Mouse (Mus musculus): ENCODE measurements around the gene Mgat4b.

Gene Mgat4b

DNA sequence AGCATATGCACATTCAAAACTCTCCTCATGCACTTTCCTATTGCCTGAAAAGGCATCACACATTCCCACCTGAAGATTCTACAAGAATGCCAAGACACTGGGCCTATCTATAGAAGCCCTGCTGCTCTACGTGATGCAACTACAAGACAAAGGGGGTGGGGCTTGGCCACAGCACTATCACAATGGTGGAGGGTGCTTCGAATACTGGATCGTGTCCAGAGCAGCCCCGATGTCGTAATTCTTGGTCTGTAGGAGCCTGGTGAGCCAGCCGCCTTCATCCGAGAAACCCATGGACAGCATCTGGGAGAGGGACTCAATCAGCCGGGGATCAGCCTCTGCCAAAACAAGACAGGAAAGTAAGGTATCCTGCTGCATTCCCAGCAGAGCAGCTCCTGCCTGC, 10.1 kb upstream of the Mgat4b start:
- no peak for DNase-seq (ENCODE audit: low spot score)

DNA sequence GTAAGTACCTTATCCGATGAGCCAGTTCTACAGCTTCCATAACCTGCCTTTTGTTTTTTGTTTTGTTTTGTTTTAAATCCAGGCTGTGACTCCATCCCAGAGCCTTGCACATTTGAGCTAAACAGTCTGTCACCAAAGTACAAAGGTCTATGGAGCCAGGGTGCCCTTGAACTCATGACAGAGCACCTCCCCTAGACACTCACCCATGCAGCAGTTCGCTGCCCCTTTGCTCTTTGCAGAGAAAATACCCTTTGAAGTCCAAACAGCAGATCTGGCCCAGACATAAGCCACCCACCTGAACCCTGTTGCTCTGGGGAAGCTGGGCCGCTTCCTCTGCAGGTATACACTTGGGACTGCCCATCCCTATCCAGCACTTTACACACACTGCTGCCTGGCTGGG, 9.1 kb upstream of the Mgat4b start:
- no peak for DNase-seq (ENCODE audit: low spot score)

DNA sequence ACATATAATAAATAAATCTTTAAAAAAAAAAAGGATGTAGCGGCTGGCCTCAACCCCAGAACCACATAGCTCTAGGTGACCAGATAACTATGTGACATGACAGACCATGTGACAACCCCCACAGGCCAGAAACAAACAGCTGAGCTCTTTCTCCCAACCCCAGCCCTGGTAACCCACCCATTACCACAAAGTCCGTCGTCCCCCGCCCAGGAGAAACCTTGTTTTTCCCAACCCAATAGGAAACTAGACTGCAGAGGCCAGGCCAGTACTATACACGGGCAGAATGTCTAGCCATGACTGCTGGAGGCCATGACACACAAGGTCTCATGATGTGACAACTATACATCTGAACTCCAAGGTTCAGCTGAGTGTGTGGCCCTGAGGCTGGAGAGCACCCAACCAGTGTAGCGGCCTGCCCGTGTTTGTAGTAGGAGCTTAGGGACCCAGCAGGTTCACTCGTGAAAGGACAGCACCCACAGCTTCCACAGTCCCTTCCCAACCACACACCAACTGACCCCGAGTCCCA, 7.3 kb upstream of the Mgat4b start:
- no peak for DNase-seq (ENCODE audit: low spot score)

DNA sequence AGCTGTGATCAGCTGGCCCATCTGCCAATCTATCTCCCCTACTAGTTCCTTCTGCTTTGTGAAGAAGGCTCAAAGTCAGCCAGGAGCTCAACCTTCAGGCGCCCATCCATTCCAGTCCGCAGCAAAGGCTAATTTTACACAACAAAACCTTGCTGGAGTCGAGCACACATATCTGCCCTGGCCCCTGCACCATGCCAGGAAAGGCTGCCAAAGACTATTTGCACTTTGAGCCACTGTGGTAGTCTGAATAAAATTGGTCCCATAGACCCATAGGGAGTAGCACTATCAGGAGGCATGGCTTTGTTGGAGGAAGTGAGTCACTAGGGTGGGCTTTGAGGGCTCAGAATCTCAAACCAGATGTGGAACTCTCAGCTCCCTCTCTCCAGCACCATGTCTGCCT, 5.3 kb upstream of the Mgat4b start:
- no peak for DNase-seq (ENCODE audit: low spot score)

DNA sequence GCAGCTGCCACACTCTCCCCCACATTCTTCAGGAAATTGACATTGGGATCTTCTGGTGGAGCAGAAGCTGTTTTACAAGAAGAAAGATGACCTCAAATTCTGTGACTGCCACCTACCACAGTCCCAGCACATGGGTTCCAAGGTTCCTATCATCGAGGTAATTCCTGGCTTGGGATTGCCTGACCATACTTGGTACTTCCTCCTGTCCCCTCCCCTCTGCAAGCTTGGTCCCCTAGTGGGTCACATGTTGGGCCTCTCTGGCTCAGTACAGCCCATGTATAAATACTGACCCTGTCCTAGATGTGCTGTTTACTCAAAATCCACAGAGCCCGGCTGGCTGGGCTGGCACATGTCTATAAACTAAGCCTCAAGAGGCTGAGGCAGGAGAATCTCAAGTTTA, 4.7 kb upstream of the Mgat4b start:
- no peak for DNase-seq (ENCODE audit: low spot score)

DNA sequence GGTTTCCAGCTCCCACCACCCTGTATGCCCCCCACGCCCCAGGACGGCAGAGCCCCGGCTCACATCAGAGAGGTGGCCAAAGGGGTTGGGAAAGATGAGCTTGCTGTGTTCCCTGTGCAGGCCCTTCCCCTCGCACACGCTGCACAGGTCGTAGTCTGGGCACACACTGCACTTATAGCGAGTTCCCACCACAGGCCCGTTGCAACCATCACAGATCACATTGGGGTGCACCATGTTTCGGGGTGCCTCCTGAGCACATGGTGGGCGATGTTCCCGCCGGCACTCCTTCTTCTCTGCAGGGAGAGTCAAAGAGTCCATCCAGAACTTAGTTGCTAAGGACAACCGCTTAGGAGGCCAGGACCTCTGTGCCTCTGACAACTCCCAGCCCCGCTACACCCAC, 3.3 kb upstream of the Mgat4b start:
- no peak for DNase-seq (ENCODE audit: low spot score)

DNA sequence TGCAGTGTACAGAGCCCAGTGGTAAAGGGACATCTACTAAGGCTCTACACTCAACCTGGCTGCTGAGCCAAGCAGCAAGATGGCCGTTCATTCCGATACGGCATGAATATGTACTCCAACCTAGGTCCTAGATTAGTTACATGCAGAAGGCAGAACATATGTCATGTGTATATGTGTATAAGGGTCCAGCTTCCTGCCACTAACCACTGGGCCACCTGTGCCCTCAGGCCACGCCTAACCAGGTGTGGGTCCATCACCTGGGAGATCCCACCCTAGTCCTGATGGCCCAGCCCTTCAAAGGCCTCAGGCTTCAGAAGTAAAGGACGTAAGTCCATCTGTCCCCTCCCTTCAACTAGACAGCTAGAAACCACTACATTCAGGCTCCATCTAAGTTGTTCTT, 2.7 kb upstream of the Mgat4b start:
- DNase-seq (ENCODE audit: low spot score), result no peak

DNA sequence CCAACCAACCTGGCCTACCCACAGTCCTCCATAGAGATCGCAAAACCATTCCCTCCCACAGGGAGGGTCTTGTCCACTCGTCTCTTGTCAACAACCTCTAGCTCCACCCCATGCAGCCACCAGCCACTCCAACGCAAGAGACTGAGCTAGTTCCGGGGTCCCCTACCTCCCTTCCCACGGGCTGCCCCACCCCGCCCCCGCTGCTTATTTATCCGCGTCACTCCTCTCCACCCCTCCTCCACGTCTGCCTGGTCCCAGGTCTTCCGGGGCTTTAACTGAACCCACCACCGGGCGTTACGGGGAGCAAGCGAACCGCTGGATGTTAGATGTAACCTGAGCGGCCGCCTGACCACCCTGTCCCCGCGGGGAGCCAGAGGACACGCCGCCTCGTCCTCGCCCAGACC, 587 bp upstream of the Mgat4b start:
- peak; percentile 90 for DNase-seq (ENCODE audit: low spot score)

DNA sequence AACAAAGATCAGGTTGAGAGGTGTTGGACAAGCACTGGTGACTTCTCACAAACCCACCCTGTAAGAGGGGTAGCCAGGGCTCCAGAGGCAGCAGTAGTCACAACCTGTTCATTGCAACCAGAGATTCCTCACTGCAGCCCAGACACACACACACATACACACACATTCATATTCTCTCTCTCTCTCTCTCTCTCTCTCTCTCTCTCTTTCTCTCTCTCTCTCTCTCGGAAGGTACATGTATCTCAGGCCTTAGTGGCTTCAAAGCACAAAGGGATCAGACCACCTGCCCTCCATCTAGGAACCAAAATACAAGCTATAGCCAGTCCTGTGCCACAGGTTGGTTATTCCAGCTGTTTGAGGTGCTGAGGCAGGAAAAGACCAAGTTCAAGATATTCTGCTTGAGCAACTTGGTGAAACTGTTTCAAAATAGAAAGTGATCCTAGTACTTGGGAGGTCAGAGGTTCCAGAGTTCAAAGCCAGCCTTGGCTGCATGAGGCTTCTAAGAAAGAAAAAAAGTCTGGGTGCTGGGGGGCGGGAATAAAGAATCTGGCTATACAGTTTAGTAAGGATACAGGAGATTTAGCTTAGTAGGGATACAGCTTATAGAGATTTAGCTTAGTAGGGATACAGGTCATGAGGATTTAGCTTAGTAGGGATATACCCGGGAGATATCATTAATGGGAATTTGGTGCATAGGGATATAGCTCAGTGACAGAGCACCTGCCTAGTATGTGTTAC, 801 bp downstream of the Mgat4b start:
- no peak for DNase-seq (ENCODE audit: low spot score)

DNA sequence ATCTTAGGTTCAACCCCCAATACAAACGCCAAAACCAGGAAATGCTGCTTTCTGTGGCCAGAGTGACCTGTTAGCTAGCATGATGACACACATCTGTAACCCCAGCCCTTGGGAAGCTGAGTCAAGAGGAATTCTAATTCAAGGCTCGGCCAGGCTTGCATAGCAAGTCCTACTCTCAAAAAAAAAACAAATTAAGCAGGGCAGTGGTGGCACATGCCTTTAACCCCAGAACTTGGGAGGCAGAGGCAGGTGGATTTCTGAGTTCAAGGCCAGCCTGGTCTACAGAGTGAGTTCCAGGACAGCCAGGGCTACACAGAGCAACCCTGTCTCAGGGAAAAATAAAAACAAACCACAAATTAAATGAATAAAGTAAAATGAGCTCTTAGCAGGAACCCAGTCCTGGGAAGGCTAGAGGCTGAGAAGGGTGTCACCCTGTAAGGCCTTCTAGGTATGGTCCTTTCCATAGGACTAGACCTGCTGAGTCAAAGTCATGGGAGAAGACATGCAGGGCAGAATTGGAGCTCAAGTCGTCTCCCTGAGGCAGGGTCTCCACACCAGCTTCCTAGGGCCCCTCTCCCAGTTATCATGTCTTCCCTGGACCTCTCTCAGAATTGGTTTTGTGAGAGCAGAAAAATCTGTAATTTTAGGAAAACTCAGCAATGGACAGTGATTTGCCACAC, 1.5 kb downstream of the Mgat4b start:
- no peak for DNase-seq (ENCODE audit: low spot score)

DNA sequence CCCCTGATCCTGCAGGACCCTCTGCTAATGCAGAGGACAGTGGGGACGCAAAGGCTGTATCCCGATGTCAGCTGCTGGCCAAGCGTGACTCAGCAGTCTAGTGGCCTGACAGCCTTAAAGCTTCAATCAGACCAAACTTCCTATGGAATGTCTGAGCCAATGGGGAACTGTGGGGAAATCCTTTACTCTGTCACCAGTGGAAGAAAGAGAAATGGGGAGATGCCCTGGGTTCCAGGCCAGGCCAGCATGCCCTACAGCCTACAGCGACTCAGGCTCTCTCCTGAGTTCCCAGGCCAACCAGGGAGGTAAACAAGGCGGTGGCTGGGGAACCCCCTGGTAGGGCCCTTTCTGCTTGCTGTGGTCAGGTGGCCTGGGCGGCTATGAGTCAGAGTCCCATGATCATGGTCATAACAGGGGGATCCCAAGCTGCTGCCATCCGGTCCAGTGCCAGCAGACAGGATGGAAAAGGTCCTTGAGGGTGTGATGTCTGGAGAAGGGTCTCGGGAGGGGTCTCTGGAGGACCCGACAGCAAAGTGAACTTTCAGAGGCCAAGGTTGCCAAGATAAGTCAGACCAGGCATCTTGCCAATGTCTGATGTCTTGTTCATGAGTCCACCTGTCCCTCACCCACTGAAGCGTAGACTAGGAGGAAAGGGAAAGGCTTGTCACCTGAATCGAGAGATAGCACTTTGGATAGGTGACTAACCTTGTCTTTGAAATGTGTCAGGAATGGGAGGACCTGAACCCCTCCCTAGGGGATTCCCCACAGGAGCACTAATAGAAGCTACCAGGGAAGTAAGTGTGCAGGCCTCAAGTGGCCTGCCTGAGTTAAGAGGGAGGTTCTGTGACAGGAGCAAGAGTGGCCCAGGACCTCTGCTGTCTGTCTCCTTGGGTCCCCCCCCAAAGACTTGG, 2.4 kb downstream of the Mgat4b start:
- no peak for DNase-seq (ENCODE audit: low spot score)

DNA sequence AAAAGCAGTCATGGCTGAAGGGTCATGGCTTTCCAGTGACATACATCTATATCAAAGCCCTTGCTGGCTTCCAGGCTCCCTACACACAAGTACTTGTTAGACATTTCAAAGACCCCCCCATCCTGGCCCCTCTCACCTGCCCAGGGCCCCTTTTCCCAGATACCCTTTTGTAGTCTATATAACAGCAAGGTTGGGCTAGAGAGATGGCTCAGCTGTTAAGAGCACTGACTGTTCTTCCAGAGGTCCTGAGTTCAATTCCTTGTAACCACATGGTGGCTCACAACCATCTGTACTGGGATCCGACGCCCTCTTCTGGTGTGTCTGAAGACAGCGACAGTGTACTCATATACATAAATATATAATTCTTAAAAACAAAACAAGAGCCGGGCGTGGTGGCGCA, 3.9 kb downstream of the Mgat4b start:
- no peak for DNase-seq (ENCODE audit: low spot score)

DNA sequence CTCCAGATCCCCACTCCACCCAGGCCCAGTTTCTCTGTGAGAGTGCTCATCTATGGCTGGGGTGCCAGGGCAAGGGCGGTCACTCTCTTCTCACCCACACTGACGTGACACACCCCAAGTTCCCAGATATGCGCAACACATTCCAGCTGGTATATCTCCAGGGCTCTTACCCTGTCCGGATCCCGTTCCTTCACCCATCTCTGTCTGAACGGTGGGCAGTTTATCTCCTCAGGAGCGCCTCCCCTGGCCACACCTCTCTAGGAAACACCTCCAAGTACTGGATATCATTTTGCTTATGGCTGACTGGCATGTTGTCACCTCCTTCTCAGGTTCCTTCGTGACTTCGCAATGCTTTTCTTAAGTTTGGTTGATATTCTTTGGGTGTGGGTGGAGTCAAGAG, 4.9 kb downstream of the Mgat4b start:
- DNase-seq (ENCODE audit: low spot score), result no peak

DNA sequence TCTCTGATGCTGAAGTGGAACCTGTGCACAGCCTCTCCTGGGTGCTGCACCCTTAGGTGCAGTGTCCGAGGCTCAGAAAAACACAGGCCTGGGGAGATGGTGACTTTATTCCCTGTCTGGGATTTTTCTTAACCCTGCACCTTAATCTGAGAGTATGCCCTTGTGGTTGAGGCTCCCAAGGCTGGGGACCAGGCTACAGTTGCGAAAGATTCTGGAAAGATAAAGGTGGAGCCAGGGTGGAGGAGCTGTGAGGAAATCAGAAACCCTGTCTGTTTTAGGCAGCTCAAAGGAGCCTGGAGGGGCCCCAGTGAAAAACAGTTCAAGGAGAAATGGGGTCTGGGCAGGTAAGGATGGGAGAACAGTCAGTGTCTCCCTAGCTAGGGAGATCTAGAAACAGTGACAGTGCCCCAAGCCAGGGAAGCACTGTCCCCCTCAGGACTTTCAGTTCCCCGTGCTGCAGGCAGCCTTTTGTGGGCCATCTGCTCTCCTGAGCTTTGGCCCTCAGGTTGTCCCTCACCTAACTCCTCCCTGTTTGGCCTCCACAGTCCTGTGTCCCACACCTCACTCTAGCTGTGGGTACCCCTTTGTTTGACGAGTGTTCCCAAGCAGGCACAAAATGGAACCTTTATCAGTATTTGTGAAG, 6.2 kb downstream of the Mgat4b start:
- DNase-seq (ENCODE audit: low spot score), result no peak

DNA sequence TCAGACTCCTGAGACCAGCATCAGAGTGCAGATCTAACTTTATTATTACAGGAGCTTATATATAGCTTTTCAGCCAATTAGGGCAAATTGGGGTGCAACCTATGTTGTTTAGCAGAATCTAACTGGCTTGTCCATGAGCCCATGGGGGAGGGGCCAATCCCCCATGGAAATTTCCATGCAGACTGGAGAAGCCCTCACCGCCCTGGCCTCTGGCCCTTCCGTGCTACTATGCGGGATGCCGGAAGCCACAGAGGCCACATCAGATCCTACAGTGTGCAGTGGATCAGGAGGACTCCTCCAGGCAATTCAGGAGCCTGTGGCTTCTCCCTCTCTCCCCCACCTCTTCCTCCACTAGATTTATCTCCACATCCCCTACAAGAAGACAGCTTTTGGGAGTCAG, 7.1 kb downstream of the Mgat4b start:
- no peak for DNase-seq (ENCODE audit: low spot score)

DNA sequence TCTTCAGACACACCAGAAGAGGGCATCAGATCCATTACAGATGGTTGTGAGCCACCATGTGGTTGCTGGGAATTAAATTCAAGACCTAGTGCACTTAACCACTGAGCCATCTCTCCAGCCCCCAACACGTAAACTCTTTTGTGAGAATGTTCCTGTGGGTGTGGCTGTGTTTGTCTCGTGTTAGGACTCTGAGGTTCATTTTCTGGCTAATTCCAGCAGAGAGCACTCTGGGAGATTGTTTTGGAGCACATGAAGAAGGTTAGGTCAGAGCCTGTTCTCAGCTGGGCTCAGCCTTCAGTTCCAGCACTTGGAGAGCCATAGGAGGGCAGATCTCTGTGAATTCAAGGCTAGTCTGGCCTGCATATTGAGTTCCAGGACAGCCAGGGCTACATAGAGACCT, 9.1 kb downstream of the Mgat4b start:
- DNase-seq (ENCODE audit: low spot score), result no peak

DNA sequence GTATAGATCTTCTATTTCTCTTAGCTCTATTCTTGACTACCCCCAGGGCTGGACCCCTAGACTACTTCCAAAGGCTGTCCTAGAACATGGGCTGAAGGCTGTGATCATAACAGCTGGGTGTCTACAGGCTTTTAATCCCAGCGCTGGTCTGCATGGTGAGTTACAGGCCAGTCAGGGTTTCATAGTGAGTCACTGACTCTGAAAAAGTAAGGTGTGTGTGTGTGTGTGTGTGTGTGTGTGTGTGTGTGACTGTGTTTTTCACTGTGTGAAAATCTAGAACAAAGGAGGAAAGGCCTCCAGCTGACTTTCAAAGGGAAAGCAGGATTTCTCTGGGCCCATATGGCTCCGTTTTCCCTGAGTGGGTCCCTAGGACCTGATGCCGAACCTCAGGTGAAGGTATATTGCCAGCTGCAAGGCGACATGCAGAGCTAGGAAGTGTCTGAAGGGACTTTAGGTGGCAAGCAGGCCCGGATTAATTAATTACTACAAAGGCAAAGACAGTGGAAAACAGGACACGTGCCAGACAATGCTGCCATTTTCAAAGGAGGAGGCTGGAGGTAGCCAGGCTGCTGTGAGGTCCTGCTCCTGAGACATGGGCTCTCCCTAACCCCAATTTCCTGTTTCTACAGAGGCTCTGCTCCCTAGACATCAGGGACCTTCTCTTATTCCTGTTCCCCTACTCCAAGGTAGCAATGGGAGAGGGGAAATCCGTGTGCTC, 12.0 kb downstream of the Mgat4b start:
- no peak for DNase-seq (ENCODE audit: low spot score)

DNA sequence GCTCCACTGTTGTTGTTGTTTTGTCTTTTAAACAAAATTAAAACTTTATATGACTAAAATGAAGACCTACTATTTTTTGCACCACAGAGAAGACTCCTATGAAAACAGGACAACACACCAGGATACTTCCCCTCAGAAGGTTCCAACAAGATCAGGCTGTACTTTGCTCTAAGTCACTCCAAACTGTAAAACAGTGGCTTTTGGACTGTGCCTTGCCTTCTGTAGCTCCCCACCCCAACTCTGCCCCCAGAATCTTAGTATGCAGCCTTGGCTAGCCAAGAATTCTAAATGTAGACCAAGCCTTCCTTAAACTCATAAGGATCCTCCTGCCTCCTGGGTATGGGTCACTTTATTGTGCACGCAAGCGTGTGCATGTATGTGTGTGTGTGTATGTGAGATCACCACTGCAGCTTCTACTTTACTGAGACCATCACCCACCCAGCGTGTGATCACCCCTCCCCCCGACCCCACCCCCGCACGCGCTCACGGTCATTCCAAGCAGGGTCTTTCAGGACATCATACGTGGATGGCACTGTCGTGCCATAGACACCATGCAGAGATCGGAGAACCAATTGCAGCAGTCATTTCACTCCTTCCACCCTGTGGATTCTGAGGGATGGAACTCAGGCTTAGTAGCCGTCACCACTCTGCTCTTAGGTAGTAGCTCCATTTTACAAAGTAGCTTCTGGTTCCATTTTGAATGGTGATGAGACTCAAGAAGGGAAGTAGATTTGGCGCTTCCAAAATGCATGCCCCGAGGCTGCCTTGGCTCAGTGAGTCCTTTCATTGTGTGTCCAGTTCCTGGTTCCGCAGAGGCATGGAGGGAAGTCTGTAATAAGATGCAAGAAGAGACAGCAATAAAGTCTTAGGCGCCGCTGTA, 13.3 kb downstream of the Mgat4b start:
- DNase-seq (ENCODE audit: low spot score), result peak; percentile 56

DNA sequence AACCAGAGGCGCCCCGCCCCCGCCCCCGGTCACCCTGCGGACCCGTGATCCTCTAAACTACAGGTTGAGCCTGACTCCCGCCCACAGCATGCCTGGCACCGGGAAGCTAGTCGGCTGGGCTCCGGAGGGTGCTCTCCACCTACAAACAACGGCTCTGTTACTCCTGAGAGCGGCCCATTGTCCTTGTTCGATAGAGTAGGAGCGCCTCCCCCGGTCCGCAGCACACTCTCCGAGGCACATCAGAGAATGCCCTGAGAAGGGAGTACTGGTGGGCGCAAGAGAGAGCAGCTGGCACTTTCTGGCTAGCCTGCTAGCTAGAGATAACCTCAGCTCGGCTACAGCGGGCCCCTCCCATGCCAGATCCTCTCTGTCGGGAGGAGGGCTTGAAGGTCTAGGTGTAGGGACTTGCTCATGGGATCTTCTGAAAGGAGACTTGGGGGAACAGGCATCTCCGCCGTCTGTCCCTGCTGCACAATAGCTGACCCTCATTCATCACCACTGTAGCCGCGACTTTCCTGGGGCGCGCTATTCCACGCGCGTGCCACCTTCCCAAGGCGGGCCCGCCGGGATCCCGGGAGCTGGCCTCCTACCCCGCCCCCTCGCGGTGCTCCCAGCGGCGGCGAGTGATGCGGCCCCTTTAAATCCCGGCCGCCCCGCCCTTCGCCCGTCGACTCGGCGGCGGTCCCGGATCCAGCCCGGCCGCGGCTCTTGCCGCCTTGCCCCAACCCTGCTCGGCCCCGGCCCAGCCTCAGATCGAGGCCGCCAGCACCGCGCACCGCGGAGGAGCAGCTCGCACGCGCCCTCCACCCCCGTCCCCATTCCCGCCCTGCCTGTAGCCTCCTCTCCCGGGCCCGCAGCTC, 14.2 kb downstream of the Mgat4b start:
- DNase-seq (ENCODE audit: low spot score), result peak; percentile 74

All from embryo, embryonic 10 days (tissue).